Mouse (Mus musculus) stomach, adult 2 months (tissue): ENCODE results near the gene Gm12169. TPM values are rescaled to one million over a fixed set of nuclear protein-coding genes. Genes with fewer than 3 reads are reported as not detected.

Experiments
- polyA plus RNA-seq: library from polyadenylated mRNA; depleted of rRNA; stranded (reverse); fragments of >200 nt; gene quantifications from 2 replicates; pipeline ENCODE4 v1.2.3, GENCODE M21; 2012; rRNA removed

Gene Gm12169
- not detected in 2 replicates for polyA plus RNA-seq

GRCm38 (mm10) chr11:46523912-46524311, at the start of gene Gm12169:
Gm12169 (plus strand) TSS chr11:46524212.

GRCm38 (mm10) chr11:46571327-46571726, 47.3 kb downstream of the Gm12169 start, which contains the start of gene BC053393:
BC053393 (plus strand) TSS chr11:46571536.

Other genes starting within 250 kb of the Gm12169 start
- 0.94 and 1.1 TPM in 2 replicates for gene Cyfip2, start 211.4 kb upstream of the Gm12169 start, polyA plus RNA-seq
- 0.06 and 0.11 TPM in 2 replicates for gene Itk, start 134.7 kb upstream of the Gm12169 start, polyA plus RNA-seq
- gene Fam71b, start 127.7 kb upstream of the Gm12169 start, polyA plus RNA-seq = 0.05 TPM in 1 of 2 replicates, not detected in the other
- 8.6 and 14.6 TPM in 2 replicates for gene Med7, start 87.3 kb upstream of the Gm12169 start, polyA plus RNA-seq
- gene Havcr2, start 69.3 kb upstream of the Gm12169 start, polyA plus RNA-seq = not detected in 2 replicates
- not detected in 2 replicates for gene BC053393, start 47.3 kb downstream of the Gm12169 start, polyA plus RNA-seq
- gene Dppa1, start 105.0 kb downstream of the Gm12169 start, polyA plus RNA-seq = not detected in 2 replicates
- not detected in 2 replicates for gene Timd2, start 182.8 kb downstream of the Gm12169 start, polyA plus RNA-seq
- gene Havcr1, start 210.9 kb downstream of the Gm12169 start, polyA plus RNA-seq = 0.08 TPM in 1 of 2 replicates, not detected in the other